Mouse (Mus musculus) embryonic fibroblast, embryonic 13.5 days (primary cell): ENCODE results near the gene Ipo13.

Experiments
- CTCF ChIP-seq: IDR thresholded peaks from 2 replicates; pipeline ENCODE4 v1.5.1; 2011; ENCODE audit warnings: mild to moderate bottlenecking, control low read depth, low read length, moderate library complexity, borderline replicate concordance; ENCODE audit not compliant: insufficient read depth
- POLR2A ChIP-seq: IDR thresholded peaks from 2 replicates; pipeline ENCODE4 v1.6.1; 2011; ENCODE audit warnings: low read depth, mild to moderate bottlenecking, control low read depth, low read length, moderate library complexity

GRCm38 (mm10) chr4:117915489-117916105 is 798 bp upstream of the Ipo13 start:
- TF ChIP-seq CTCF (no peak), POLR2A (no peak)
